Mouse (Mus musculus): ENCODE data around the gene Npc2. TPM values are rescaled to one million over a fixed set of nuclear protein-coding genes. Genes with fewer than 3 reads are reported as not detected.

The Npc2 gene
- polyA plus RNA-seq, 1 experiment from 2014 or later, result 75.0 TPM

DNA sequence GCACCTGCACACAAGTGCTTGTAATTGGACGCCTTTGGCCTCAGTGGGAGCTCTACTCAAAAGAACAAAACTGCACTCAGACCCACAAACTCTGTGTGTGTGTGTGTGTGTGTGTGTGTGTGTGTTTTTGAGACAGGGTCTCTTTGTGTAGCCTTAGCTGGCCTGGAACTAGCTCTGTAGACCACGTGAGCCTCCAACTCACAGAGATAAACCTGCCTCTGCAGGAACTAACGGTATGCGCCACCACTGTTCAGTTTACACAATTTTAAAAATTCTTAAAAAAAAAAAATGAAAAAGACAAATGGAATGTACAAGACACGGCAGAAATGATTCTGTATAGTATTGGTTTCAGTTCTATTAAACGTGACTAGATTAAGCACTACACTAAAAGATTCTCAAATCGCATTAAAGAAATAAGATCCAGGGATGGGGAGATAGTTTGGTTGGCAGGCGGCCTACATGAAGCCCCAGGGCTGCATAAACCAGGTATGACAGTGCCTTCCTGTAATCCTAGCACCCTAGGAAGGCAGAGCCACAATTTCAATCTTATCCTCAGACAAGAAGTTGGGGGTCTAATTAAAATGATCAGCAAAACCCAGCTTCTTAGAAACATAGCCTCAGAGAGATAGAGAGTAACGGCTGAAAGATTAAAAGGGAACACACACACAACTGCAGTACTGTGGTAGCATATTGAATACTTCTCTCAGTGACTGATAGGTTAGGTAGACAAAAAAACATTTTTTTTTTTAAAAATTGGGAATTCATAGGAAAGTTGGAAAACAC is 54.3 kb downstream of the Npc2 start:
- H3K4me1 ChIP-seq, result no peaks in the 10 kb centered on the region
- H3K9me3 ChIP-seq, result no peaks in the 10 kb centered on the region
- WGBS, result 79% methylated on average over 9 of the region's 9 CpGs
- H3K27ac ChIP-seq, result no peak overlapping the region
- no peak overlapping the region for H3K4me3 ChIP-seq
- no peaks in the 10 kb centered on the region for H3K36me3 ChIP-seq
- H3K9ac ChIP-seq, result no peak overlapping the region
- ATAC-seq (ENCODE audit: insufficient number of reproducible peaks, insufficient read depth, low FRiP score, low TSS enrichment), result no peak
- H3K4me2 ChIP-seq (replicated peaks), result no peak overlapping the region
- no peaks in the 10 kb centered on the region for H3K27me3 ChIP-seq

DNA sequence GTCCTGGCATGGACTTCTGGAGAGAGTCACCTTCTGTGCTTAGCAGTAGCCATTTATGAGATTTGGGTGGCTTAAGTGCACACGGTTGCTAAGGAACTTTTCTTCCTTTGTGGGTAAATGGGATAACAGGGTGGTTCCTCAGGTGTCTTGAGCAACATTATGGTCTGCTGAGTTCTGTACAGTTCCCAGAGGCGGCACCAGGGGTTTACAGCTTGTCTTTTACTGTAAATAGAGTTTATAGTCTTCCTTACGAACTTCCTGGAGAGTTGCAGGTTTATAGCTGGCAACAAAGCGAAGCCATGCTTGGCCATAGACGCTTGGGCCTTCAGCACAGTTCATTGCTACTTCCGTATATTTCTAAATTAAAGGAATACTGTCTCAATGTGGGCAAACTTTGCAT is 58.4 kb downstream of the Npc2 start:
- H3K9ac ChIP-seq, result no peak overlapping the region
- 88% methylated on average over 6 of the region's 6 CpGs for WGBS
- H3K4me2 ChIP-seq (replicated peaks), result no peak overlapping the region
- no peaks in the 10 kb centered on the region for H3K4me1 ChIP-seq
- H3K27me3 ChIP-seq, result no peaks in the 10 kb centered on the region
- H3K27ac ChIP-seq, result no peak overlapping the region
- no peak for ATAC-seq (ENCODE audit: insufficient number of reproducible peaks, insufficient read depth, low FRiP score, low TSS enrichment)
- H3K4me3 ChIP-seq, result no peak overlapping the region
- no peaks in the 10 kb centered on the region for H3K9me3 ChIP-seq
- H3K36me3 ChIP-seq, result no peaks in the 10 kb centered on the region

GRCm38 (mm10) chr12:84709842-84710439 is 63.0 kb downstream of the Npc2 start:
- H3K9ac ChIP-seq, result no peak overlapping the region
- H3K36me3 ChIP-seq, result no peaks in the 10 kb centered on the region
- WGBS, result 28% methylated on average over 14 of the region's 14 CpGs
- no peak for ATAC-seq (ENCODE audit: insufficient number of reproducible peaks, insufficient read depth, low FRiP score, low TSS enrichment)
- no peaks in the 10 kb centered on the region for H3K9me3 ChIP-seq
- H3K4me3 ChIP-seq, result no peak overlapping the region
- H3K4me1 ChIP-seq, result 0 out of 2 replicates have a peak, but pooled peaks cover 5% of the 10 kb centered on the region
- H3K27me3 ChIP-seq, result no peaks in the 10 kb centered on the region
- no peak overlapping the region for H3K4me2 ChIP-seq (replicated peaks)
- no peak overlapping the region for H3K27ac ChIP-seq

- Histone ChIP-seq H3K27ac (no peak overlapping the region), H3K4me1 (0 out of 2 replicates have a peak, but pooled peaks cover 5% of the 10 kb centered on the region), H3K27me3 (peaks cover 4% of the 10 kb centered on the region), H3K36me3 (no peaks in the 10 kb centered on the region), H3K4me3 (no peak overlapping the region), H3K9ac (no peak overlapping the region), H3K9me3 (no peaks in the 10 kb centered on the region), H3K4me2 (replicated peaks) (no peak overlapping the region)
- whole genome bisulfite sequencing, result 85% methylated on average over 4 of the region's 4 CpGs
- ATAC-seq (ENCODE audit: insufficient number of reproducible peaks, insufficient read depth, low FRiP score, low TSS enrichment), result no peak
These were observed 65.1 kb downstream of the Npc2 start for GRCm38 (mm10) chr12:84707804-84708203.

DNA sequence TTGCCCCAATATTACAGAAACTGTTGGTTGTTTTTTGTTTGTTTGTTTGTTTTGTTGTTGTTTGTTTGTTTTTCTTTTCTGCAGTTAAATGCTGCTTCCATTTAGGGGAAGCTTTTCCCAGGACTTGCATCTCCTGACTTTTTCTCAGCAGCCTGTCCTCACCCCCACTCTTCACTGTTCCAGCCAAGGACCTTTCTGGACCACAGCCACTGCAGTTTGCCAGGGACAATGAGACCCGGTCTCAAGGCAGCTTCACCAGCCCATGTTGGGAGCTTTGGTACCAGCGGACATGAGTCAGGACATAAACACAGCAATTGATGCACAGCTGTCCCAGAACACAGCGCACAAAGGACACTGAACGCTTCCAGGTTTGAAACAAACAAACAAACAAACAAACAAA is 66.1 kb downstream of the Npc2 start:
- Histone ChIP-seq H3K9ac (no peak overlapping the region), H3K27me3 (peaks cover 9% of the 10 kb centered on the region), H3K4me1 (0 out of 2 replicates have a peak, but pooled peaks cover 5% of the 10 kb centered on the region), H3K9me3 (no peaks in the 10 kb centered on the region), H3K36me3 (no peaks in the 10 kb centered on the region), H3K4me2 (replicated peaks) (no peak overlapping the region), H3K27ac (no peak overlapping the region), H3K4me3 (no peak overlapping the region)
- ATAC-seq (ENCODE audit: insufficient number of reproducible peaks, insufficient read depth, low FRiP score, low TSS enrichment), result no peak
- 78% methylated on average over 4 of the region's 4 CpGs for WGBS

Other genes with a start within 250 kb of the Npc2 start
- 6.6 and 8.4 TPM in 2 replicates for gene Vsx2, start 203.4 kb downstream of the Npc2 start, polyA plus RNA-seq (2016; fragmentation: Nextera tagmentation; extraction: Ambion mirVana)
- 15.8 and 16.0 TPM in 2 replicates for gene Abcd4, start 155.7 kb downstream of the Npc2 start, polyA plus RNA-seq (2016; fragmentation: Nextera tagmentation; extraction: Ambion mirVana)
- gene Vrtn, start 132.1 kb downstream of the Npc2 start, polyA plus RNA-seq (2016; fragmentation: Nextera tagmentation; extraction: Ambion mirVana), result not detected in 2 replicates
- 0.12 and 0.20 TPM in 2 replicates for gene Syndig1l, start 74.3 kb downstream of the Npc2 start, polyA plus RNA-seq (2016; fragmentation: Nextera tagmentation; extraction: Ambion mirVana)
- gene Isca2, start 99 bp upstream of the Npc2 start, polyA plus RNA-seq (2016; fragmentation: Nextera tagmentation; extraction: Ambion mirVana), result 147 and 159 TPM in 2 replicates
- 0.71 and 0.93 TPM in 2 replicates for gene Ltbp2, start 103.4 kb upstream of the Npc2 start, polyA plus RNA-seq (2016; fragmentation: Nextera tagmentation; extraction: Ambion mirVana)
- 142 and 152 TPM in 2 replicates for gene Fcf1, start 197.7 kb upstream of the Npc2 start, polyA plus RNA-seq (2016; fragmentation: Nextera tagmentation; extraction: Ambion mirVana)
- 20.3 and 21.8 TPM in 2 replicates for gene Arel1, start 197.7 kb upstream of the Npc2 start, polyA plus RNA-seq (2016; fragmentation: Nextera tagmentation; extraction: Ambion mirVana)
- gene Ylpm1, start 223.2 kb upstream of the Npc2 start, polyA plus RNA-seq (2016; fragmentation: Nextera tagmentation; extraction: Ambion mirVana), result 37.0 and 39.6 TPM in 2 replicates

All from embryonic facial prominence, embryonic 12.5 days (tissue).